Mouse (Mus musculus): ENCODE measurements at regions not wholly inside any gene's neighbourhood (a gene's known extent, or its start where the extent isn't known, plus 50 kb on each side); places are given as distances from the start of the nearest gene placed in this dataset.

GRCm38 (mm10) chr1:40907813-40908212 lies 102.4 kb downstream of the Tmem182 start:
- Histone ChIP-seq H3K9ac (ENCODE audit: low read length) (no peak overlapping the region), H3K4me1 (ENCODE audit: control insufficient read depth, insufficient read depth, low read length) (no peaks in the 10 kb centered on the region), H3K4me2 (ENCODE audit: low read depth) (no peak overlapping the region), H3K36me3 (ENCODE audit: control insufficient read depth, insufficient read depth, low read length) (no peaks in the 10 kb centered on the region), H3K27ac (ENCODE audit: low read depth, low read length) (no peak overlapping the region), H3K4me3 (ENCODE audit: low read depth, low read length) (no peak overlapping the region), H3K27me3 (ENCODE audit: control insufficient read depth, insufficient read depth, low read length) (no peaks in the 10 kb centered on the region), H3K9me3 (ENCODE audit: control insufficient read depth, low read length) (no peaks in the 10 kb centered on the region)
- ATAC-seq (ENCODE audit: insufficient read depth, low FRiP score, low TSS enrichment), result no peak
- no peak for DNase-seq (ENCODE audit: low spot score)

DNA sequence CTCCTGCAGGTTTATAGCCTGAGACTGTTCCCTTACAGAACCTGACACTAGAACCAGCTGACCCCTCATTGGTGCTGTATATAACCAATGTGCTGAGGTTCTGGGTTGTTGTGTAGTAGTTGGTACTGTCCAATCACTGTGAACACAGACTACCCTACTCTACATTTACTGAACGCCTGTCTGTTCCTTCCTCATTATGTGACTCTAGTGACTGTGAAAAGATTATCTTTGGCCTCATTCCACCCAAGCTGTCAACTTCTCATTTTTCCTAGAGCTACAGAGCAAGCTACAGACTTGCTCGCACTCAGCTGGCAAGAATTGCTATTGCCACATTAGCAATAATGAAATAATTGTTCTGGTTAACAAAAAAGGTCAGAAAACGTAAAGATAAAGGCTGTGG lies 108.2 kb downstream of the Tmem182 start:
- Histone ChIP-seq H3K27ac (ENCODE audit: low read depth, low read length) (no peak overlapping the region), H3K9ac (ENCODE audit: low read length) (no peak overlapping the region), H3K4me2 (ENCODE audit: low read depth) (no peak overlapping the region), H3K36me3 (ENCODE audit: control insufficient read depth, insufficient read depth, low read length) (no peaks in the 10 kb centered on the region), H3K9me3 (ENCODE audit: control insufficient read depth, low read length) (no peaks in the 10 kb centered on the region), H3K27me3 (ENCODE audit: control insufficient read depth, insufficient read depth, low read length) (no peaks in the 10 kb centered on the region), H3K4me3 (ENCODE audit: low read depth, low read length) (no peak overlapping the region), H3K4me1 (ENCODE audit: control insufficient read depth, insufficient read depth, low read length) (no peaks in the 10 kb centered on the region)
- DNase-seq (ENCODE audit: low spot score), result no peak
- no peak for ATAC-seq (ENCODE audit: insufficient read depth, low FRiP score, low TSS enrichment)
- 85% methylated on average over 3 of the region's 3 CpGs for WGBS

- Histone ChIP-seq H3K9ac (ENCODE audit: low read length) (no peak overlapping the region), H3K27ac (ENCODE audit: low read depth, low read length) (no peak overlapping the region), H3K4me2 (ENCODE audit: low read depth) (no peak overlapping the region), H3K4me1 (ENCODE audit: control insufficient read depth, insufficient read depth, low read length) (no peaks in the 10 kb centered on the region), H3K4me3 (ENCODE audit: low read depth, low read length) (no peak overlapping the region), H3K36me3 (ENCODE audit: control insufficient read depth, insufficient read depth, low read length) (no peaks in the 10 kb centered on the region), H3K27me3 (ENCODE audit: control insufficient read depth, insufficient read depth, low read length) (no peaks in the 10 kb centered on the region), H3K9me3 (ENCODE audit: control insufficient read depth, low read length) (no peaks in the 10 kb centered on the region)
- ATAC-seq (ENCODE audit: insufficient read depth, low FRiP score, low TSS enrichment) (no peak), DNase-seq (ENCODE audit: low spot score) (no peak)
- 78% methylated on average over 3 of the region's 3 CpGs for whole genome bisulfite sequencing
Measured at GRCm38 (mm10) chr1:40924271-40924670, 118.9 kb downstream of the Tmem182 start.

- WGBS, result 68% methylated on average over 7 of the region's 7 CpGs
- H3K4me3 ChIP-seq (ENCODE audit: low read depth, low read length), result no peak overlapping the region
- DNase-seq (ENCODE audit: low spot score), result no peak
Measured at GRCm38 (mm10) chr1:40924780-40925179, 119.4 kb downstream of the Tmem182 start.

GRCm38 (mm10) chr1:40931374-40931773 lies 126.0 kb downstream of the Tmem182 start:
- Histone ChIP-seq H3K9ac (ENCODE audit: low read length) (no peak overlapping the region), H3K4me3 (ENCODE audit: low read depth, low read length) (no peak overlapping the region), H3K27me3 (ENCODE audit: control insufficient read depth, insufficient read depth, low read length) (no peaks in the 10 kb centered on the region), H3K27ac (ENCODE audit: low read depth, low read length) (no peak overlapping the region), H3K36me3 (ENCODE audit: control insufficient read depth, insufficient read depth, low read length) (no peaks in the 10 kb centered on the region), H3K9me3 (ENCODE audit: control insufficient read depth, low read length) (no peaks in the 10 kb centered on the region), H3K4me2 (ENCODE audit: low read depth) (no peak overlapping the region), H3K4me1 (ENCODE audit: control insufficient read depth, insufficient read depth, low read length) (no peaks in the 10 kb centered on the region)
- WGBS, result 89% methylated on average over 5 of the region's 5 CpGs
- ATAC-seq (ENCODE audit: insufficient read depth, low FRiP score, low TSS enrichment) (no peak), DNase-seq (ENCODE audit: low spot score) (no peak)

More at GRCm38 (mm10) chr1:40924780-40925179, 119.4 kb downstream of the Tmem182 start:
- Histone ChIP-seq H3K36me3 (ENCODE audit: control insufficient read depth, insufficient read depth, low read length) (no peaks in the 10 kb centered on the region), H3K4me1 (ENCODE audit: control insufficient read depth, insufficient read depth, low read length) (no peaks in the 10 kb centered on the region), H3K27me3 (ENCODE audit: control insufficient read depth, insufficient read depth, low read length) (no peaks in the 10 kb centered on the region), H3K27ac (ENCODE audit: low read depth, low read length) (no peak overlapping the region), H3K9ac (ENCODE audit: low read length) (no peak overlapping the region), H3K4me2 (ENCODE audit: low read depth) (no peak overlapping the region), H3K9me3 (ENCODE audit: control insufficient read depth, low read length) (no peaks in the 10 kb centered on the region)
- ATAC-seq (ENCODE audit: insufficient read depth, low FRiP score, low TSS enrichment), result no peak

DNA sequence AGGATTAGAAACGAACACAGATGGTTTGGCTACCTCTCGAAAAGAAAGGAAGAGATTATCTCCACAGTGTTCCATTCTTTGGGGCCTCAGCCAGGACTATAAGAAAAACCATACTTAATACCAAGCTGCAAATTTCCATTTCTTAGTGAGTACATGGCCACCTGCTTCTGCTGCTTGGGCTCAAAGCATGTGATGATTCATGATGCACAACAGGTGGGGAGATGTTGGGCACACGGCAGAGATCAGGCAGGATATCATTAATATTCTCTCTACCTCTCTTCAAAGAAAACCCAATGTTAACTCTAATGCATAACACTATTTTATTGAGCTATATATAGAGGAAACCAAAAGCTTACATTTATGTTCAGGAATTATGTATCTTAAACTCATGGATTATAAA lies 131.3 kb downstream of the Tmem182 start:
- no peaks in the 10 kb centered on the region for H3K9me3 ChIP-seq (ENCODE audit: control insufficient read depth, low read length)
- H3K9ac ChIP-seq (ENCODE audit: low read length), result no peak overlapping the region
- H3K27ac ChIP-seq (ENCODE audit: low read depth, low read length), result no peak overlapping the region
- no peak overlapping the region for H3K4me2 ChIP-seq (ENCODE audit: low read depth)
- H3K27me3 ChIP-seq (ENCODE audit: control insufficient read depth, insufficient read depth, low read length), result no peaks in the 10 kb centered on the region
- H3K4me3 ChIP-seq (ENCODE audit: low read depth, low read length), result no peak overlapping the region
- 79% methylated on average over 3 of the region's 3 CpGs for WGBS
- no peaks in the 10 kb centered on the region for H3K36me3 ChIP-seq (ENCODE audit: control insufficient read depth, insufficient read depth, low read length)
- DNase-seq (ENCODE audit: low spot score) (no peak), ATAC-seq (ENCODE audit: insufficient read depth, low FRiP score, low TSS enrichment) (no peak)
- H3K4me1 ChIP-seq (ENCODE audit: control insufficient read depth, insufficient read depth, low read length), result no peaks in the 10 kb centered on the region

- H3K4me2 ChIP-seq (ENCODE audit: low read depth), result no peak overlapping the region
- ATAC-seq (ENCODE audit: insufficient read depth, low FRiP score, low TSS enrichment) (no peak), DNase-seq (ENCODE audit: low spot score) (no peak)
- no peak overlapping the region for H3K4me3 ChIP-seq (ENCODE audit: low read depth, low read length)
- H3K27me3 ChIP-seq (ENCODE audit: control insufficient read depth, insufficient read depth, low read length), result no peaks in the 10 kb centered on the region
- H3K9me3 ChIP-seq (ENCODE audit: control insufficient read depth, low read length), result no peaks in the 10 kb centered on the region
- no peak overlapping the region for H3K27ac ChIP-seq (ENCODE audit: low read depth, low read length)
- H3K9ac ChIP-seq (ENCODE audit: low read length), result no peak overlapping the region
- no peaks in the 10 kb centered on the region for H3K4me1 ChIP-seq (ENCODE audit: control insufficient read depth, insufficient read depth, low read length)
- 94% methylated on average over 14 of the region's 14 CpGs for WGBS
- H3K36me3 ChIP-seq (ENCODE audit: control insufficient read depth, insufficient read depth, low read length), result no peaks in the 10 kb centered on the region
Measured at GRCm38 (mm10) chr1:40942751-40943150, 137.3 kb downstream of the Tmem182 start.

DNA sequence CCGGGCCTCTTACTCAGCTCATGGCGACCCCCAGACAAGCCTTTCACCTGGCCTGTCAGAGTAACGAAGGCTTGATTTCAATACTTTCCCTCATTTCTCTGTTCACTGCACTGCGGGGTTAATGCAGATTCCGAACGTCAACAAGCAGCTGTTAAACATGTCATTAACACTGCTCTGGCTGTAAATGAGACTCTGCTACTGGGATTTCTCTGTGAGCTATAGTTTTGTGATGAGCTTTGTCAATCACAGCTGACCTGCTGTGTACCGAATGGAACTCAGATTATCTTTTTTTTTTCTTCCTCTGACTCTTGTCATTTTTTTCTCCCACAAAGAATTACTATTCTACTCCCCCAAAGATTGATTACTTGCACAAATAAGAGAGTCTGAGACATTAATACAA lies 137.8 kb downstream of the Tmem182 start:
- no peak overlapping the region for H3K27ac ChIP-seq (ENCODE audit: low read depth, low read length)
- no peaks in the 10 kb centered on the region for H3K9me3 ChIP-seq (ENCODE audit: control insufficient read depth, low read length)
- no peak overlapping the region for H3K4me3 ChIP-seq (ENCODE audit: low read depth, low read length)
- ATAC-seq (ENCODE audit: insufficient read depth, low FRiP score, low TSS enrichment) (no peak), DNase-seq (ENCODE audit: low spot score) (no peak)
- no peak overlapping the region for H3K4me2 ChIP-seq (ENCODE audit: low read depth)
- H3K36me3 ChIP-seq (ENCODE audit: control insufficient read depth, insufficient read depth, low read length), result no peaks in the 10 kb centered on the region
- no peaks in the 10 kb centered on the region for H3K4me1 ChIP-seq (ENCODE audit: control insufficient read depth, insufficient read depth, low read length)
- 75% methylated on average over 7 of the region's 7 CpGs for WGBS
- H3K27me3 ChIP-seq (ENCODE audit: control insufficient read depth, insufficient read depth, low read length), result no peaks in the 10 kb centered on the region
- no peak overlapping the region for H3K9ac ChIP-seq (ENCODE audit: low read length)

DNA sequence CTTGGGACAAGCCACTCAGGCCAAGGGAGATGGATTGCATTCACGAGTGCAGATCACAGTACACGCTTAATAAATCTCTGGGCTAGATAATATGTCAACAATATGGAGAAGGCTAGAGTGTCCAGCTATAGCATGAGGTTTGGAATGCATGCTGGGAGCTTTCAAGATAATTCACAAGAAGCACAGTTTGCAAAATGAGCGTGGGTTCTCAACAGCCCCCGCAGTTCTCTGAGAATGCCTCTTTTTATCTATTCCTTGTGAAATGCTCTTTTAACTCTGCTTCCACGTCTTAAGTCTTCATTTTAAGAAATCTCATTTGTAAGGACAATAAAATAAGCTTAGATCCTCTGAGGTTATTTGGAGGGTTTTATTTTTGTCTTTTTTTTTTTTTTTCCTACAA lies 145.2 kb downstream of the Tmem182 start:
- no peaks in the 10 kb centered on the region for H3K36me3 ChIP-seq (ENCODE audit: control insufficient read depth, insufficient read depth, low read length)
- H3K9ac ChIP-seq (ENCODE audit: low read length), result no peak overlapping the region
- no peak for ATAC-seq (ENCODE audit: insufficient read depth, low FRiP score, low TSS enrichment)
- 83% methylated on average over 5 of the region's 5 CpGs for WGBS
- no peaks in the 10 kb centered on the region for H3K27me3 ChIP-seq (ENCODE audit: control insufficient read depth, insufficient read depth, low read length)
- H3K9me3 ChIP-seq (ENCODE audit: control insufficient read depth, low read length), result no peaks in the 10 kb centered on the region
- H3K27ac ChIP-seq (ENCODE audit: low read depth, low read length), result no peak overlapping the region
- H3K4me2 ChIP-seq (ENCODE audit: low read depth), result no peak overlapping the region
- no peaks in the 10 kb centered on the region for H3K4me1 ChIP-seq (ENCODE audit: control insufficient read depth, insufficient read depth, low read length)
- H3K4me3 ChIP-seq (ENCODE audit: low read depth, low read length), result no peak overlapping the region
- DNase-seq (ENCODE audit: low spot score), result no peak
